In genomic region chr12:110845131-110845880, GRCm38 (mm10) we compare ENCODE assay signal across 7 mouse cellular contexts. TPM values are rescaled to one million over a fixed set of nuclear protein-coding genes. Genes with fewer than 3 reads are reported as not detected.
DNase-seq lines count a peak whose midpoint lies in the region; ATAC-seq lines count a peak whose summit lies in the region.

No protein-coding gene starts in this region.

- no peaks in the 10 kb centered on the region for H3K27me3 ChIP-seq in intestine, embryonic 16.5 days (replicated peaks; ENCODE audit: control insufficient read depth, insufficient read depth, low read length)
- H3K27me3 ChIP-seq in midbrain, embryonic 11.5 days (ENCODE audit: control insufficient read depth, insufficient read depth, low read length): peaks cover 5% of the 10 kb centered on the region; the same call in 1 of the 2 replicates

- peak overlapping the region; percentile 85 for H3K27ac ChIP-seq in intestine, embryonic 16.5 days (ENCODE audit: low read length)
- H3K27ac ChIP-seq in midbrain, embryonic 11.5 days (ENCODE audit: low read depth, low read length): no peak overlapping the region

- intact Hi-C loops in gastrocnemius, postnatal 36 days (cut with DNase I): no loop called here
- intact Hi-C loops in left cerebral cortex, postnatal 36 days (cut with DNase I): loop anchor here (10.0 kb wide), 2 partner anchors 181 to 401 kb away; partner anchors contain the start of gene Ppp2r5c

- H3K4me3 ChIP-seq in intestine, embryonic 16.5 days (ENCODE audit: low read length): peak overlapping the region; percentile 55
- H3K4me3 ChIP-seq in midbrain, embryonic 11.5 days (ENCODE audit: low read depth, low read length): peak overlapping the region; percentile 42

- peak; percentile 94 for ATAC-seq in intestine, embryonic 16.5 days
- peak; percentile 79 for ATAC-seq in midbrain, embryonic 11.5 days (ENCODE audit: low FRiP score)

- WGBS in intestine, embryonic 16.5 days: under 1% methylated on average over 36 of the region's 36 CpGs
- 1% methylated on average over 36 of the region's 36 CpGs for whole genome bisulfite sequencing in midbrain, embryonic 11.5 days

- no peaks in the 10 kb centered on the region for H3K9me3 ChIP-seq in intestine, embryonic 16.5 days (ENCODE audit: control insufficient read depth, low read length)
- no peaks in the 10 kb centered on the region for H3K9me3 ChIP-seq in midbrain, embryonic 11.5 days (ENCODE audit: control insufficient read depth, low read length)

- no peaks in the 10 kb centered on the region for H3K36me3 ChIP-seq in intestine, embryonic 16.5 days (ENCODE audit: control insufficient read depth, insufficient read depth, low read length)
- H3K36me3 ChIP-seq in midbrain, embryonic 11.5 days (ENCODE audit: control insufficient read depth, insufficient read depth, low read length): no peaks in the 10 kb centered on the region

- peak overlapping the region; percentile 66 for H3K9ac ChIP-seq in intestine, embryonic 16.5 days (ENCODE audit: low read depth, low read length)
- H3K9ac ChIP-seq in midbrain, embryonic 11.5 days (ENCODE audit: low read length): peak overlapping the region; percentile 55

- peak; percentile 95 to 98 for DNase-seq in adrenal gland, adult 18-20 months (ENCODE audit: low spot score in 2 of 2)
- peak; percentile 89 for DNase-seq in embryo, embryonic 11.5 days (ENCODE audit: low read depth, low spot score)
- DNase-seq in gastrocnemius, postnatal 36 days: peak; percentile 90 to 93
- DNase-seq in left cerebral cortex, postnatal 36 days (ENCODE audit: low spot score in 2 of 2): peak; percentile 77 to 82
- peak; percentile 99 for DNase-seq in midbrain, embryonic 11.5 days (ENCODE audit: low spot score, missing footprints)
- DNase-seq in skeletal muscle tissue, adult 2 months (ENCODE audit: low read depth, low spot score): peak; percentile 98

- H3K4me2 ChIP-seq in intestine, embryonic 16.5 days (ENCODE audit: low read depth, low read length): peak overlapping the region; percentile 71
- H3K4me2 ChIP-seq in midbrain, embryonic 11.5 days: peak overlapping the region; percentile 64

- H3K4me1 ChIP-seq in intestine, embryonic 16.5 days (ENCODE audit: control insufficient read depth, insufficient read depth, low read length): peaks cover 9% of the 10 kb centered on the region
- H3K4me1 ChIP-seq in midbrain, embryonic 11.5 days (ENCODE audit: control insufficient read depth, insufficient read depth, low read length): peaks cover 9% of the 10 kb centered on the region

RNA-seq across cellular contexts. Expression of gene Mok, which starts 4.6 kb away (rescaled TPM):
- 1 to 10 TPM in 1 of 2 experiments, under 1 TPM in 1; 0.86 to 1.2 TPM for total RNA-seq in adrenal gland, adult 18-20 months (2021)
- total RNA-seq in gastrocnemius, postnatal 36 days (2021): under 1 TPM in 1 of 2 experiments, not detected in 1; 0.37 TPM
- 1.7 and 2.9 TPM in 2 replicates for polyA plus RNA-seq in intestine, embryonic 16.5 days (2015; fragmentation: Nextera tagmentation; extraction: Ambion mirVana)
- 10 to 100 TPM; 10.9 to 12.1 TPM for total RNA-seq in left cerebral cortex, postnatal 36 days (2021)
- polyA plus RNA-seq in midbrain, embryonic 11.5 days (2014; fragmentation: Nextera tagmentation; extraction: Ambion mirVana): 11.1 and 11.8 TPM in 2 replicates

RNA-seq across cellular contexts. Expression of gene Zfp839, which starts 4.7 kb away (rescaled TPM):
- 10 to 100 TPM; 12.6 to 13.4 TPM for total RNA-seq in adrenal gland, adult 18-20 months (2021)
- 1 to 10 TPM; 4.2 to 7.3 TPM for total RNA-seq in gastrocnemius, postnatal 36 days (2021)
- polyA plus RNA-seq in intestine, embryonic 16.5 days (2015; fragmentation: Nextera tagmentation; extraction: Ambion mirVana): 3.7 and 4.9 TPM in 2 replicates
- total RNA-seq in left cerebral cortex, postnatal 36 days (2021): 10 to 100 TPM; 10.7 to 13.1 TPM
- 1.4 and 1.8 TPM in 2 replicates for polyA plus RNA-seq in midbrain, embryonic 11.5 days (2014; fragmentation: Nextera tagmentation; extraction: Ambion mirVana)

RNA-seq across cellular contexts. Expression of gene Cinp, which starts 43.6 kb away (rescaled TPM):
- 10 to 100 TPM; 36.2 to 40.4 TPM for total RNA-seq in adrenal gland, adult 18-20 months (2021)
- total RNA-seq in gastrocnemius, postnatal 36 days (2021): 10 to 100 TPM; 22.3 to 24.6 TPM
- polyA plus RNA-seq in intestine, embryonic 16.5 days (2015; fragmentation: Nextera tagmentation; extraction: Ambion mirVana): 65.0 and 72.7 TPM in 2 replicates
- total RNA-seq in left cerebral cortex, postnatal 36 days (2021): 100 to 1,000 TPM; 100 to 103 TPM
- polyA plus RNA-seq in midbrain, embryonic 11.5 days (2014; fragmentation: Nextera tagmentation; extraction: Ambion mirVana): 77.4 and 83.2 TPM in 2 replicates

RNA-seq across cellular contexts. Expression of gene Tecpr2, which starts 43.8 kb away (rescaled TPM):
- 10 to 100 TPM in 1 of 2 experiments, 1 to 10 TPM in 1; 8.1 to 11.2 TPM for total RNA-seq in adrenal gland, adult 18-20 months (2021)
- 1 to 10 TPM; 1.9 to 2.1 TPM for total RNA-seq in gastrocnemius, postnatal 36 days (2021)
- polyA plus RNA-seq in intestine, embryonic 16.5 days (2015; fragmentation: Nextera tagmentation; extraction: Ambion mirVana): 2.2 and 2.4 TPM in 2 replicates
- total RNA-seq in left cerebral cortex, postnatal 36 days (2021): 10 to 100 TPM; 51.4 TPM
- polyA plus RNA-seq in midbrain, embryonic 11.5 days (2014; fragmentation: Nextera tagmentation; extraction: Ambion mirVana): 4.1 and 4.2 TPM in 2 replicates

Comparison
In these comparisons a context has a peak if more than half of its experiments do, and no peak if none do; other contexts are left out.
1. RNA of gene Mok, which starts 4.6 kb away (total RNA-seq): 10.9 to 12.1 TPM in left cerebral cortex, postnatal 36 days; 0.86 to 1.2 TPM in adrenal gland, adult 18-20 months and 0.37 TPM in gastrocnemius, postnatal 36 days; every median in the first group is over 4 times any median in the second.
2. Peak in every context shown above with its lines, with median percentiles within 50 percentile points of each other: DNase-seq.